Mouse (Mus musculus) embryonic facial prominence, embryonic 11.5 days (tissue): ENCODE measurements at regions not wholly inside any gene's neighbourhood (a gene's known extent, or its start where the extent isn't known, plus 50 kb on each side); places are given as distances from the start of the nearest gene placed in this dataset.

Experiments used
- ATAC-seq: fragments of 200-750 bp; cut with Nextera tagmentation; replicated peaks from 2 replicates; pipeline ENCODE4 v1.8.0; 2017; ENCODE audit warnings: low read depth; ENCODE audit not compliant: insufficient number of reproducible peaks, low FRiP score, low TSS enrichment
- DNase-seq: peaks from one replicate; pipeline ENCODE4 v3.0.0-alpha.2; 2015; ENCODE audit warnings: low spot score
- H3K27ac ChIP-seq: fragments of 300-500 bp; sonication (generic); replicated peaks from 2 replicates; pipeline ENCODE4 v1.5.1; 2014; ENCODE audit warnings: mild to moderate bottlenecking, low read depth, low read length, control low read depth
- H3K27me3 ChIP-seq: fragments of 300-500 bp; sonication (generic); 2 replicates; pipeline ENCODE4 v1.6.1; 2014; ENCODE audit warnings: mild to moderate bottlenecking, low read length, moderate library complexity, mixed read lengths; ENCODE audit not compliant: control insufficient read depth, insufficient read depth
- H3K36me3 ChIP-seq: fragments of 300-500 bp; sonication (generic); replicated peaks from 2 replicates; pipeline ENCODE4 v1.6.1; 2014; ENCODE audit warnings: low read depth, mild to moderate bottlenecking, low read length, moderate library complexity, mixed read lengths; ENCODE audit not compliant: control insufficient read depth, insufficient read depth
- H3K4me1 ChIP-seq: fragments of 300-500 bp; sonication (generic); 2 replicates; pipeline ENCODE4 v1.6.1; 2014; ENCODE audit warnings: low read length, mixed read lengths; ENCODE audit not compliant: control insufficient read depth, insufficient read depth
- H3K4me2 ChIP-seq: fragments of 300-500 bp; sonication (generic); 2 replicates; pipeline ENCODE4 v1.6.1; 2014; ENCODE audit warnings: low read depth, mild to moderate bottlenecking, control low read depth, low read length, moderate library complexity
- H3K4me3 ChIP-seq: fragments of 300-500 bp; sonication (generic); 2 replicates; pipeline ENCODE4 v1.5.1; 2014; ENCODE audit warnings: low read depth, low read length, control low read depth
- H3K9ac ChIP-seq: fragments of 300-500 bp; sonication (generic); replicated peaks from 2 replicates; pipeline ENCODE4 v1.6.1; 2014; ENCODE audit warnings: mild to moderate bottlenecking, control low read depth, low read length
- H3K9me3 ChIP-seq: fragments of 300-500 bp; sonication (generic); replicated peaks from 2 replicates; pipeline ENCODE4 v1.6.1; 2016; ENCODE audit warnings: mild to moderate bottlenecking, low read length, inconsistent platforms, mixed read lengths; ENCODE audit not compliant: control insufficient read depth
- WGBS: fragments of 180-500 bp; shearing (Covaris S2); extraction: QIAGEN DNeasy Blood & Tissue Kit; methylation state at CpG from one replicate; pipeline ENCODE4 v1.1.7; 2014; 5-methylcytosine and 5-hydroxymethylcytosine counted together

GRCm38 (mm10) chr3:101715416-101715815, 110.9 kb upstream of the Atp1a1 start:
- Histone ChIP-seq H3K9me3 (no peaks in the 10 kb centered on the region), H3K4me3 (no peak overlapping the region), H3K4me2 (no peak overlapping the region), H3K27me3 (no peaks in the 10 kb centered on the region), H3K27ac (no peak overlapping the region), H3K9ac (no peak overlapping the region), H3K36me3 (no peaks in the 10 kb centered on the region), H3K4me1 (peaks cover 4% of the 10 kb centered on the region; the same call in 1 of the 2 replicates)
- ATAC-seq (no peak), DNase-seq (no peak)

- 77% methylated on average over 5 of the region's 5 CpGs for WGBS
- Histone ChIP-seq H3K4me2 (no peak overlapping the region), H3K9ac (no peak overlapping the region), H3K9me3 (no peaks in the 10 kb centered on the region), H3K4me1 (peaks cover 4% of the 10 kb centered on the region; the same call in 1 of the 2 replicates), H3K36me3 (no peaks in the 10 kb centered on the region), H3K27me3 (no peaks in the 10 kb centered on the region), H3K4me3 (no peak overlapping the region), H3K27ac (no peak overlapping the region)
- no peak for ATAC-seq
- DNase-seq = no peak
Measured at GRCm38 (mm10) chr3:101714810-101715209, 110.3 kb upstream of the Atp1a1 start.

- Histone ChIP-seq H3K4me3 (no peak overlapping the region), H3K9me3 (no peaks in the 10 kb centered on the region), H3K27me3 (no peaks in the 10 kb centered on the region), H3K27ac (no peak overlapping the region), H3K4me1 (peaks cover 4% of the 10 kb centered on the region; the same call in 1 of the 2 replicates), H3K4me2 (no peak overlapping the region), H3K36me3 (no peaks in the 10 kb centered on the region), H3K9ac (no peak overlapping the region)
- DNase-seq = no peak
- 64% methylated on average over 11 of the region's 11 CpGs for WGBS
- no peak for ATAC-seq
Measured at GRCm38 (mm10) chr3:101713669-101714068, 109.2 kb upstream of the Atp1a1 start.

DNA sequence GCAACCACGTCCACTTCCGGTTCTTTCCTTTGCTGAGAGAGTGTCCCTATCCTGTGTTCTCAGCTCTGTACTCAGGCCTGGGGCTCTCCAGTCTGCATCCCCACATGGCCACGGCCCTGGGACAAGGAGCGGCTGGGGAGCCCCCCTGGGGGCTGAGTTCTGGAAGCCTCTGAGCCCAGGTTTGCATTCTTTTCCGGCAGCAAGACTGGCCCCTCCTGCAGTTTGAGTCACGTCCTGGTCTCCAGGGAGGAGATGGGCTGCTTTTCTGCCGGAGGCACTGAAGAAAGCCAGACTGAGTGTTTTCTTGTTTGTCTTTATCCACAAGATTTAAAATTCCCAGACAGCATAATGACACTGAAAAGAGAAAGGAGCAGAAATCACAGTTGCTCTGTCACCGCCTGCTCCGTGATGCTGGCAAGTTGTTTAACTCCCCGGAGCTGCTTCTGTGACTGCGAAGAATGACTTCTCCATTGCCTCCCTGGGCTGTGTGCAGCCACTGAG, 108.7 kb upstream of the Atp1a1 start:
- H3K9ac ChIP-seq = peak overlapping the region; percentile 41
- H3K4me3 ChIP-seq = no peak overlapping the region
- whole genome bisulfite sequencing = 19% methylated on average over 11 of the region's 11 CpGs
- DNase-seq (peak; percentile 36), ATAC-seq (no peak)
- H3K27ac ChIP-seq = no peak overlapping the region
- no peaks in the 10 kb centered on the region for H3K36me3 ChIP-seq
- peaks cover 4% of the 10 kb centered on the region; the same call in 1 of the 2 replicates for H3K4me1 ChIP-seq
- no peaks in the 10 kb centered on the region for H3K9me3 ChIP-seq
- no peaks in the 10 kb centered on the region for H3K27me3 ChIP-seq
- H3K4me2 ChIP-seq = peak overlapping the region; percentile 26

- no peak overlapping the region for H3K27ac ChIP-seq
- peaks cover 4% of the 10 kb centered on the region; the same call in 1 of the 2 replicates for H3K4me1 ChIP-seq
- no peaks in the 10 kb centered on the region for H3K36me3 ChIP-seq
- no peak overlapping the region for H3K4me3 ChIP-seq
- no peaks in the 10 kb centered on the region for H3K9me3 ChIP-seq
- peak; percentile 1 for DNase-seq
- WGBS = 67% methylated on average over 14 of the region's 14 CpGs
- H3K9ac ChIP-seq = no peak overlapping the region
- no peaks in the 10 kb centered on the region for H3K27me3 ChIP-seq
- H3K4me2 ChIP-seq = no peak overlapping the region; the same call in 1 of the 2 replicates
- no peak for ATAC-seq
Measured at GRCm38 (mm10) chr3:101712666-101713065, 108.2 kb upstream of the Atp1a1 start.

DNA sequence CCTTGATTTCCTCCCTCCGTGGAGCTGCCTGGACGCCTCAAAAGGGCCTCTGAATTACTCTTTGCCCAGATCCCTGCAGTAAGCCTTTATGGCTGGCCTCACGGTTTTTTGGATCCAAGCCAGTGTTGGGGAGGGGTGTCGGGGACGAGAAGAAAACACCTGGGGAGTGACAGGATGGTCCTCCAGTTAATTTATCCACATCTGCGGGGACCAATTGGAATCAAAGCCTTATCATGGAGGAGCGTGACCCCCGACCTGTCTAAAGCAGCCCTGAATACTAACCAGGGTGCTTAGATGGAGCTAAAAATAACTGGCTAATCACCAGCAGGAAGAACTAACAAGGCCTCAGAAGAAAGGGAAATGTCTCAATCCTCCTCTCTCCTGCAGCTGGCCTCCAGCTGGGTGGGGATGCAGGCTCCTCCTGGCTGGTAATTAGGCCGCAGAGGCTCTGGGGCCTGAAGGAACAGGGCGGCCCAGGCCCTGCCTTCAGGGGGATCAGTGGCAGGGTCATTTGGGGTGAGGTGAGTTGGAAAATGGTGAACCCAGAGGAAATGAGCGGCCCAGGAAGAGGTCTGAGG, 107.2 kb upstream of the Atp1a1 start:
- DNase-seq (peak; percentile 53), ATAC-seq (peak; percentile 61; the same call in 1 of the 2 replicates)
- Histone ChIP-seq H3K27me3 (no peaks in the 10 kb centered on the region), H3K9me3 (no peaks in the 10 kb centered on the region), H3K4me1 (peaks cover 4% of the 10 kb centered on the region; the same call in 1 of the 2 replicates), H3K27ac (0 out of 2 replicates have a peak overlapping the region, but pooled peaks have one; percentile 31), H3K9ac (no peak overlapping the region; the same call in 1 of the 2 replicates), H3K4me3 (no peak overlapping the region), H3K4me2 (no peak overlapping the region), H3K36me3 (no peaks in the 10 kb centered on the region)
- 7% methylated on average over 11 of the region's 11 CpGs for WGBS

DNA sequence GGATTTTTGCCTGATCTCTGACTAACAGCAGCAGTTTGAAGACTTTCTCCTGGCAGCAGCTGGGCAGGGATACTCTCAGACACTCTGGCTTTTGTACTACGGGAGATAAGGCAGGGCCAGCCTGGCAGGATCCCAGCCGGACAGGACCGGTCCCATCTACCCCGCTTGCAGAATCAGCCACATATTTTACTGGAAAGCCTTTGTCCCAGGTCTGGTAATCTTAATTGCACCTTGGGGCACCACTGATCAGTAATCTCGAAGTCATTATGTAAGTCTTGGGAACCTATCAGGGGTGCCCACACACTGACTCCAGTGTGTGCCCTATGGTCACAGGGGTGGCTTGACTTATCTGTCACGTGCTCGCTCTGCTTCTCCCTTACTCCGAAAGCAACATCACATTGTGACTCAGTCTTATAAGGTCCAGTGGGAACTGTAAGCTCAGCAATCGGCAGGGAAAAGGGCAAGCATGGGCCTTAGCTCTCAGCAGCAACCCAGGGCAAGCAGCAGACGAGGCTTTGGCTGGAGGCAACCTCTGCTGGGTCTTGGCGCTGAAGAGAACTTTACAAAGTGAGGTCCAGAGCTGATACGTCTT, 105.0 kb upstream of the Atp1a1 start:
- DNase-seq (no peak), ATAC-seq (no peak)
- Histone ChIP-seq H3K27ac (no peak overlapping the region), H3K4me2 (no peak overlapping the region), H3K9me3 (no peaks in the 10 kb centered on the region), H3K4me1 (peaks cover 4% of the 10 kb centered on the region; the same call in 1 of the 2 replicates), H3K27me3 (no peaks in the 10 kb centered on the region), H3K9ac (no peak overlapping the region), H3K4me3 (no peak overlapping the region), H3K36me3 (no peaks in the 10 kb centered on the region)
- 83% methylated on average over 12 of the region's 12 CpGs for WGBS

DNA sequence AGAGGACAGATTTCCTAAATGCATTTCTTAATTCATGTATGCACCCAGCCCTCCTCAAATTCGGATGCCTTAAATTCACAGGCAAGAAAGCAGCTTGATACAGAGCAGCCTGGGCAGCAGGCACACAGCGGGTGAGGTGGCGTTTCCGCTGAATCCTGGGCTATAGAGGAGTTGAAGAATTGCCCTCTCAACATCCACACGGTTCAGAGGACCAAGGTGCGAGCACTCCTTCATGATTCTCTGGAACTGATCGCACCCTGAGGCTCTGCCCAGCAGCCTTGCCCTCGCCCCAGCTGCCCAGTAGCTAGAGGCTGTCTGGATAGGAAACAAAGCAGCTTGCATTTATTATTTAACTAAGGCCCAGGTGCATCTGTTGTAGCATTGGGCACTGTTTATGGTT, 104.3 kb upstream of the Atp1a1 start:
- WGBS = 74% methylated on average over 8 of the region's 8 CpGs
- no peaks in the 10 kb centered on the region for H3K27me3 ChIP-seq
- DNase-seq (no peak), ATAC-seq (no peak)
- no peak overlapping the region for H3K27ac ChIP-seq
- no peaks in the 10 kb centered on the region for H3K9me3 ChIP-seq
- H3K4me2 ChIP-seq = no peak overlapping the region
- no peak overlapping the region for H3K4me3 ChIP-seq
- H3K9ac ChIP-seq = no peak overlapping the region
- H3K4me1 ChIP-seq = peaks cover 4% of the 10 kb centered on the region; the same call in 1 of the 2 replicates
- H3K36me3 ChIP-seq = no peaks in the 10 kb centered on the region
